Mouse (Mus musculus): ENCODE measurements around the gene Lsg1.

DNA sequence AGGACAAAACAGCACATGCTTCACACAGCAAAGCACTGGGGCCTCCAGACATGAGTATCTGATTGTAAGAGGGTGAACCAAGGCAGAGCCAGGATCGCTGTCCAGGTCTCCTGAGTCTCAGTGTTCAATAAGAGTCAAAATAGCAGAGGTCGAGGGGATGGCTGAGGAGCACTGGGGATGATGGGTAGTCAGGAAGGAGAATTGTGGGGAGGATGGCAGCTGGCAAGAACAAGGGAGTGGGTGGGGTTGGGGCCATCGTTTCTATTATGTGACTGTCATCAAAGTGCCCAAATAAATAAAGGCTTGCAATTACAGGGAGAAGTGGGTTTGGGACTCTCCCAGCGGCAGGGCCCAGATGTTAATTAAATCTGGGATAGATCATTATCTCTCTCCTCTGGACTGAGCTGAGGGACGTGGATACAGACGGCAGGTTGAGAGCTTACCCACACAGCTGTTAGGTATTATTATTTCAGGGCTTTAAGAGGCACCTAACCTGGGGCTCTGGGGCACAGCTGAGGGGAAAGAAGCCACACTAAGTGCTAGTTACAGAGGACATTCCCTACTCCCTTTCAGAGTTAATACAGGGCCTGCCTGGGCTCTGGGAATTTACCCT lies 27.4 kb upstream of the Lsg1 start:
- TF ChIP-seq POLR2A (IDR thresholded peaks at IDR 0.05; ENCODE audit: low read depth, low read length): no peak
- no peak for TF ChIP-seq CTCF (IDR thresholded peaks at IDR 0.05; ENCODE audit: borderline replicate concordance, insufficient read depth, low read length)
